Mouse (Mus musculus) cerebellum, adult 9-10 months (tissue): ENCODE results near the gene Smim12.
A peak's percentile ranks its signal among the peaks of the same experiment; 100 is the strongest.

Source experiments
- DNase-seq: peaks from one replicate; pipeline ENCODE4 v3.0.0; 2022

Gene Smim12

GRCm38 (mm10) chr4:127243552-127243951 is at the start of gene Smim12:
TSS of gene Smim12 (plus strand) at chr4:127243784.
- peak; percentile 99 for DNase-seq

- DNase-seq = no peak
Observed at GRCm38 (mm10) chr4:127194477-127195269, 48.9 kb upstream of the Smim12 start.

- DNase-seq = no peak
Observed at GRCm38 (mm10) chr4:127198609-127199008, 45.0 kb upstream of the Smim12 start.

- no peak for DNase-seq
Observed at GRCm38 (mm10) chr4:127199406-127199805, 44.2 kb upstream of the Smim12 start.

GRCm38 (mm10) chr4:127200164-127200722 is 43.3 kb upstream of the Smim12 start:
- DNase-seq = no peak

GRCm38 (mm10) chr4:127200769-127201617 is 42.6 kb upstream of the Smim12 start:
- no peak for DNase-seq

- DNase-seq = no peak
Observed at GRCm38 (mm10) chr4:127203081-127203480, 40.5 kb upstream of the Smim12 start.

GRCm38 (mm10) chr4:127211318-127211717 is 32.3 kb upstream of the Smim12 start:
- DNase-seq = no peak

- DNase-seq = no peak
Observed at GRCm38 (mm10) chr4:127214510-127214909, 29.1 kb upstream of the Smim12 start.

- DNase-seq = peak; percentile 75
Observed at GRCm38 (mm10) chr4:127215103-127215502, 28.5 kb upstream of the Smim12 start.

- no peak for DNase-seq
Observed at GRCm38 (mm10) chr4:127215799-127216198, 27.8 kb upstream of the Smim12 start.

- DNase-seq = peak; percentile 90
Observed at GRCm38 (mm10) chr4:127216251-127216651, 27.3 kb upstream of the Smim12 start.

GRCm38 (mm10) chr4:127217048-127217447 is 26.5 kb upstream of the Smim12 start:
- no peak for DNase-seq

GRCm38 (mm10) chr4:127223291-127223690 is 20.3 kb upstream of the Smim12 start:
- peak; percentile 81 for DNase-seq

- peak; percentile 50 for DNase-seq
Observed at GRCm38 (mm10) chr4:127223755-127224154, 19.8 kb upstream of the Smim12 start.

GRCm38 (mm10) chr4:127224444-127225100 is 19.0 kb upstream of the Smim12 start:
- DNase-seq = no peak

- no peak for DNase-seq
Observed at GRCm38 (mm10) chr4:127226067-127226466, 17.5 kb upstream of the Smim12 start.

GRCm38 (mm10) chr4:127227051-127227673 is 16.4 kb upstream of the Smim12 start:
- DNase-seq = no peak

- peak; percentile 91 for DNase-seq
Observed at GRCm38 (mm10) chr4:127232028-127232427, 11.6 kb upstream of the Smim12 start.

- DNase-seq = peak; percentile 64
Observed at GRCm38 (mm10) chr4:127232551-127232950, 11.0 kb upstream of the Smim12 start.

GRCm38 (mm10) chr4:127233416-127234125 is 10.0 kb upstream of the Smim12 start:
- DNase-seq = peak; percentile 71
